Mouse (Mus musculus): ENCODE results near the gene Sp7. TPM values are rescaled to one million over a fixed set of nuclear protein-coding genes. Genes with fewer than 3 reads are reported as not detected.

Gene Sp7
- polyA plus RNA-seq, 1 experiment from 2014 or later = not detected

GRCm38 (mm10) chr15:102401278-102401677 is 34.3 kb upstream of the Sp7 start:
- Histone ChIP-seq H3K27me3 (replicated peaks; ENCODE audit: insufficient read depth, low read length) (no peaks in the 10 kb centered on the region), H3K9me3 (ENCODE audit: low read length) (no peaks in the 10 kb centered on the region), H3K27ac (ENCODE audit: low read length) (peak overlapping the region; percentile 95; the same call in 1 of the 2 replicates), H3K9ac (replicated peaks; ENCODE audit: low read depth) (no peak overlapping the region), H3K4me1 (ENCODE audit: insufficient read depth, low read depth, low read length) (peaks cover 5% of the 10 kb centered on the region; the same call in 1 of the 2 replicates), H3K4me3 (ENCODE audit: low read depth, low read length) (no peak overlapping the region), H3K4me2 (replicated peaks; ENCODE audit: low read depth, low read length) (no peak overlapping the region), H3K36me3 (ENCODE audit: insufficient read depth, low read length) (no peaks in the 10 kb centered on the region)
- no peak for TF ChIP-seq EP300 (IDR thresholded peaks at IDR 0.05)
- DNase-seq (ENCODE audit: low spot score) (no peak), ATAC-seq (no peak)
- WGBS = 82% methylated on average over 2 of the region's 2 CpGs

- Histone ChIP-seq H3K4me2 (replicated peaks; ENCODE audit: low read depth, low read length) (peak overlapping the region; percentile 66), H3K36me3 (ENCODE audit: insufficient read depth, low read length) (no peaks in the 10 kb centered on the region), H3K9me3 (ENCODE audit: low read length) (no peaks in the 10 kb centered on the region), H3K27ac (ENCODE audit: low read length) (peak overlapping the region; percentile 95), H3K27me3 (replicated peaks; ENCODE audit: insufficient read depth, low read length) (no peaks in the 10 kb centered on the region), H3K4me3 (ENCODE audit: low read depth, low read length) (no peak overlapping the region), H3K9ac (replicated peaks; ENCODE audit: low read depth) (peak overlapping the region; percentile 55; the same call in 1 of the 2 replicates), H3K4me1 (ENCODE audit: insufficient read depth, low read depth, low read length) (peaks cover 5% of the 10 kb centered on the region; the same call in 1 of the 2 replicates)
- WGBS = 76% methylated on average over 10 of the region's 10 CpGs
- peak; percentile 31 for DNase-seq (ENCODE audit: low spot score)
- no peak for ATAC-seq
- TF ChIP-seq CTCF (IDR thresholded peaks at IDR 0.05) = no peak
- TF ChIP-seq EP300 (IDR thresholded peaks at IDR 0.05) = no peak
Observed at GRCm38 (mm10) chr15:102400476-102401045, 33.6 kb upstream of the Sp7 start.

DNA sequence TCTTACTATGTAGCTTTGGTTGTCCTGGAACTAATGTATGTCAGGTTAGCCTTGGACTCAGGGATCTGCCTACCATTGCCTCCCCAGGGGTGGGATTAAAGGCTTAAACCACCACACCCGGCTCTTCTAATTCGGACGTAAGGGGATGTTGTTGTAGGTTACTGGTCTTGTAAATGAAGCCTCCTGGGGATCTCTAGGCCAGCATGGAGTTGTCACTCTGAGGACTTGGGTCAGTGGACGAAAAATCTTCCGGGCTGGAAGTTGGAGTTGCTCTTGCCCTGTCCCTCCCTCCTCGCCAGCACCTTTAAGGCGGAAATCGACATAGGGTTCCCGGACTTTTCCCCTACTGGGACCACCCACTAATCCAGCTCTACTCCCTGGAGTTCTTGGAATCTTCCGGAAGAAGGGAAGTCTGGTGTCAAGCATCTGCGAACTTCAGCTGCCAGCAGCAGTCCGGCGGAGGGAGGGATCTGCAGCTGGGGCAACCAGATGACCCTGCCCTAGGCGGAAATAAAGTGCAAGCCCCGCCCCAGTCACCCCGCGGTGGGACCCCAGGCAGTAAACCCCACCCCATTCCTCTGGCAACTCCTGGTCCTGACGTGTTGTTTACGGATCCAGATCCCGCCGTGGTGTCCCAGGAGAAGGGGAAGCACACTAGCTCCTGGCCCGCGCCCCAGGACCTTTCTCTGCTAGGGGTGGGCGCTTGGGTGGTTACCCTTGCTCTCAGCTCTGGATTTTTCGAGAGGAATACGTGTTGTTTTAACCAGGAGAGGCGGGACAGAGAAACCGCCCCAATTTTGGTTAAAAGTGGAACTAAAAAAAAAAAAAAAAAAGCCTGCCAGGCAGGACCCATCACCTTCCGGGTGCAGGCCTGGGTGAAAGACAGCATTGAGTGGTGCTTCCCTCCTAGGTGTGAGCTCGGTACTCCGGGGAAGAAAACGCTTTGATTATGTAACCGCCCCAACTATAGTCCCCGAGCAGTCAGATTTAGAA is 32.5 kb upstream of the Sp7 start:
- H3K36me3 ChIP-seq (ENCODE audit: insufficient read depth, low read length) = no peaks in the 10 kb centered on the region
- H3K4me3 ChIP-seq (ENCODE audit: low read depth, low read length) = peak overlapping the region; percentile 36
- ATAC-seq (peak; percentile 96), DNase-seq (ENCODE audit: low spot score) (peak; percentile 99)
- TF ChIP-seq EP300 (IDR thresholded peaks at IDR 0.05) (peak; percentile 75), CTCF (IDR thresholded peaks at IDR 0.05) (no peak)
- H3K9me3 ChIP-seq (ENCODE audit: low read length) = no peaks in the 10 kb centered on the region
- H3K27ac ChIP-seq (ENCODE audit: low read length) = peak overlapping the region; percentile 95
- peak overlapping the region; percentile 66 for H3K4me2 ChIP-seq (replicated peaks; ENCODE audit: low read depth, low read length)
- peaks cover 4% of the 10 kb centered on the region; the same call in 1 of the 2 replicates for H3K4me1 ChIP-seq (ENCODE audit: insufficient read depth, low read depth, low read length)
- H3K27me3 ChIP-seq (replicated peaks; ENCODE audit: insufficient read depth, low read length) = no peaks in the 10 kb centered on the region
- H3K9ac ChIP-seq (replicated peaks; ENCODE audit: low read depth) = peak overlapping the region; percentile 55
- WGBS = 1% methylated on average over 34 of the region's 34 CpGs

GRCm38 (mm10) chr15:102398629-102399028 is 31.6 kb upstream of the Sp7 start:
- Histone ChIP-seq H3K4me2 (replicated peaks; ENCODE audit: low read depth, low read length) (peak overlapping the region; percentile 66; the same call in 1 of the 2 replicates), H3K27me3 (replicated peaks; ENCODE audit: insufficient read depth, low read length) (no peaks in the 10 kb centered on the region), H3K27ac (ENCODE audit: low read length) (peak overlapping the region; percentile 95), H3K9ac (replicated peaks; ENCODE audit: low read depth) (0 out of 2 replicates have a peak overlapping the region, but pooled peaks have one; percentile 55), H3K36me3 (ENCODE audit: insufficient read depth, low read length) (no peaks in the 10 kb centered on the region), H3K9me3 (ENCODE audit: low read length) (no peaks in the 10 kb centered on the region), H3K4me3 (ENCODE audit: low read depth, low read length) (peak overlapping the region; percentile 36), H3K4me1 (ENCODE audit: insufficient read depth, low read depth, low read length) (peaks cover 10% of the 10 kb centered on the region; the same call in 1 of the 2 replicates)
- WGBS = 37% methylated on average over 5 of the region's 5 CpGs
- TF ChIP-seq EP300 (IDR thresholded peaks at IDR 0.05) = no peak
- no peak for TF ChIP-seq CTCF (IDR thresholded peaks at IDR 0.05)
- no peak for DNase-seq (ENCODE audit: low spot score)
- no peak for ATAC-seq

DNA sequence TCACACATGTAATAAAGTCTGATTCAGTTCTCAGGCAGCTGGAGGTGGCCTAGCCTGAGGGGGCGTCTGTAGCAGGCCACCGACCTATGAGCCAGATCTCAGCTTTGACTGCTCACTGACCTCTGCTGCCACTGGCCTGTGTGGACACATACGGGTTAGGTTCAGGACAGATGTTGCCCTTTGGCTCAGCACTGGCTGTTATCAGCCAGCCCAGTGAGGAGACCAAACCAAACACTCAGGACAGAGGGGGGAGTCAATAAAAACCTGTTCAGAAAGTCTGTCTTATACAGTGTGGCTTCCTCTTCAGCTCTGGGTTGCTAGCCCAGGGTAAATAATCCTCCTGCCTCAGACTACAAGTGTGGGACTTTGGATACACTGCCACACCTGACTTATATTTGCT is 28.1 kb upstream of the Sp7 start:
- H3K9me3 ChIP-seq (ENCODE audit: low read length) = no peaks in the 10 kb centered on the region
- peak overlapping the region; percentile 51 for H3K27ac ChIP-seq (ENCODE audit: low read length)
- peaks cover 11% of the 10 kb centered on the region; the same call in 1 of the 2 replicates for H3K4me1 ChIP-seq (ENCODE audit: insufficient read depth, low read depth, low read length)
- no peaks in the 10 kb centered on the region for H3K36me3 ChIP-seq (ENCODE audit: insufficient read depth, low read length)
- ATAC-seq (peak; percentile 11), DNase-seq (ENCODE audit: low spot score) (peak; percentile 65)
- no peak overlapping the region for H3K4me3 ChIP-seq (ENCODE audit: low read depth, low read length)
- H3K4me2 ChIP-seq (replicated peaks; ENCODE audit: low read depth, low read length) = no peak overlapping the region
- H3K9ac ChIP-seq (replicated peaks; ENCODE audit: low read depth) = no peak overlapping the region
- TF ChIP-seq EP300 (IDR thresholded peaks at IDR 0.05) (no peak), CTCF (IDR thresholded peaks at IDR 0.05) (no peak)
- H3K27me3 ChIP-seq (replicated peaks; ENCODE audit: insufficient read depth, low read length) = no peaks in the 10 kb centered on the region
- WGBS = 26% methylated on average over 3 of the region's 3 CpGs

GRCm38 (mm10) chr15:102393584-102394014 is 26.6 kb upstream of the Sp7 start:
- TF ChIP-seq EP300 (IDR thresholded peaks at IDR 0.05) (0 out of 2 replicates have a peak, but pooled peaks have one; percentile 15), CTCF (IDR thresholded peaks at IDR 0.05) (no peak)
- no peaks in the 10 kb centered on the region for H3K27me3 ChIP-seq (replicated peaks; ENCODE audit: insufficient read depth, low read length)
- peaks cover 11% of the 10 kb centered on the region; the same call in 1 of the 2 replicates for H3K4me1 ChIP-seq (ENCODE audit: insufficient read depth, low read depth, low read length)
- no peaks in the 10 kb centered on the region for H3K36me3 ChIP-seq (ENCODE audit: insufficient read depth, low read length)
- no peak overlapping the region for H3K9ac ChIP-seq (replicated peaks; ENCODE audit: low read depth)
- no peaks in the 10 kb centered on the region for H3K9me3 ChIP-seq (ENCODE audit: low read length)
- DNase-seq (ENCODE audit: low spot score) = peak; percentile 83
- peak; percentile 47 for ATAC-seq
- H3K4me3 ChIP-seq (ENCODE audit: low read depth, low read length) = no peak overlapping the region
- no peak overlapping the region for H3K4me2 ChIP-seq (replicated peaks; ENCODE audit: low read depth, low read length)
- H3K27ac ChIP-seq (ENCODE audit: low read length) = peak overlapping the region; percentile 63

Measured in lung, postnatal 0 days (tissue).